Mouse (Mus musculus): Measurements from ENCODE around the gene Iah1.
A peak's percentile ranks its signal among the peaks of the same experiment; 100 is the strongest.

Gene Iah1

DNA sequence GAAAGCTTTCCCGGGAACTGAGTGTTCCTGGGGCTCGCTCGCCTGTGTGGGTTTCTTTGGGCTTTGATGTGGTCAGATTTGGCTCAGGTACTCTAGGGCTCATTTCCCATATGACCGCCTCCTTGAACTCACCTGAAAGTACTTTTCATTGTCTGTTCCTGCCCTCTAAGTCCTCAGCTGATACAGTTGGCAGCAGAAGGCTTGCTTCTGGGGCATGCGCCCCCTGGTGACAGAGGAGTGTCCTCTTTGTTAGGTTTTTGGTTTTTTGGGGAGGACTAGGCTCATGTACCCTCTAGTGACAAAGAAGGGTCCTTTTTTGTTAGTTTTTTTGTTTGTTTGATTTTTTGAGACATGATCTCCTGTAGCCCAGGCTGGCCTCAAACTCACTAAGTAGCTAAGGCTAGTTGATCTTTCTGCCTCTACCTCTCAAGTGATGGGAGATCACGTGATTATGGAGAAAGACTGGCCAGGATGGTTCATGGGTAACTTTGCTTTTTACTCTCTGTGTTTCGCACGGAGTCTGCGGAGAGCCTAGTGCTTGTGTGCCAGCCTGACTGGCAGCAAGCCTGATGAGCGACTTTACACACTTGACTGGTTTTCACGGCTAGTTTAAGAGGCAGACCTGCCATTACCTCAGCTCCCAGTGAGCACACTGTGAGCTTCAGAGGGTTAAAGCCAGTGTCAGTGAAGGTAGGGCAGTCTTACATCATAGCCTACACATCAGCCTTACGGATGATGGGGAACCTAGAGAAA, 2.1 kb downstream of the Iah1 start:
- peak; percentile 64 to 78 for DNase-seq (ENCODE audit: low read depth in 2 of 2, low spot score in 2 of 2)

GRCm38 (mm10) chr12:21320317-21320716, 4.1 kb downstream of the Iah1 start:
- no peak for DNase-seq (ENCODE audit: low read depth in 2 of 2, low spot score in 2 of 2)

- no peak for DNase-seq (ENCODE audit: low read depth in 2 of 2, low spot score in 2 of 2)
Observed at GRCm38 (mm10) chr12:21321170-21321569, 5.0 kb downstream of the Iah1 start.

- no peak for DNase-seq (ENCODE audit: low read depth in 2 of 2, low spot score in 2 of 2)
Observed at GRCm38 (mm10) chr12:21322296-21322695, 6.1 kb downstream of the Iah1 start.

DNA sequence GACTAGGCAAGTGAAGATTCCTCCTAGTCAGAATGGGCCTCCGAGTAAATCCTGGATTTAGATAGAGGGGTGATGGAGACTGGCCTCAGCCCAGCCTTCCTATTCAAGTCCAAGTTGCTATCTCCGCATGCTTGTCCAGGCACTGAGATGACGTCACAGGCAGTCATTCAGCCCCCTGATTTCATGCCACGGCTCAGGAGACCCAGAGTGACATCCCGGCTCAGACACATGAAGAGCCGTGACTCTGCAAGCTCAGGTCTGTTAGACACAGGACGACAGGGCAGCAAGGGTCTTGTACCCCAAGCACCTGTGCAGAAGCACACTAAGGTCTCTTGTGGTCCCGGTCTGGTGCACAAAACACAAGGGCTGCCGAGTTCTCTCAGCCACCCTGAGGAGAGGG, 6.7 kb downstream of the Iah1 start:
- DNase-seq (ENCODE audit: low read depth in 2 of 2, low spot score in 2 of 2): no peak

DNA sequence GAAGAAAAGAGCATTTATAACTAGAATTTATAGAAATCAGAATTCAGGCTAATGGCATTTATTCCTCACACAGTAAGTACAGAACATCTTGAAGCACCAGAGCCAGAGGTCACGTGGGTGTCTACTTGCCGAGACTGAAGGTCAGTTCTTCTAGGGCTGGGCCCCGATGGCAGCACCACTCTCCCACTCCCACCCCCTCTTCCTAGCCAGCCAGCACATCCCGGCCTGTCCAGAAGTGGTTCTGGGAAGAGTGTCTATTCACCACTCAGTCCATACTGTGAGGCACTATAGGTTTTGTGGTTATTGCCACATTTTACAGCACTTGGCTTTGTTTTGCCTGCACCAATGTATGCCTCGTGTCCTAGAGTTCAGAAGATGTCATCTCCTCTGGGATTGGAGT, 7.9 kb downstream of the Iah1 start:
- no peak for DNase-seq (ENCODE audit: low read depth in 2 of 2, low spot score in 2 of 2)

GRCm38 (mm10) chr12:21325266-21325665, 9.1 kb downstream of the Iah1 start:
- no peak for DNase-seq (ENCODE audit: low read depth in 2 of 2, low spot score in 2 of 2)

GRCm38 (mm10) chr12:21326325-21326724, 10.1 kb downstream of the Iah1 start:
- DNase-seq (ENCODE audit: low read depth in 2 of 2, low spot score in 2 of 2): no peak

GRCm38 (mm10) chr12:21329661-21330400, 13.6 kb downstream of the Iah1 start:
- no peak for DNase-seq (ENCODE audit: low read depth in 2 of 2, low spot score in 2 of 2)

GRCm38 (mm10) chr12:21330961-21331576, 14.9 kb downstream of the Iah1 start:
- no peak for DNase-seq (ENCODE audit: low read depth in 2 of 2, low spot score in 2 of 2)

DNA sequence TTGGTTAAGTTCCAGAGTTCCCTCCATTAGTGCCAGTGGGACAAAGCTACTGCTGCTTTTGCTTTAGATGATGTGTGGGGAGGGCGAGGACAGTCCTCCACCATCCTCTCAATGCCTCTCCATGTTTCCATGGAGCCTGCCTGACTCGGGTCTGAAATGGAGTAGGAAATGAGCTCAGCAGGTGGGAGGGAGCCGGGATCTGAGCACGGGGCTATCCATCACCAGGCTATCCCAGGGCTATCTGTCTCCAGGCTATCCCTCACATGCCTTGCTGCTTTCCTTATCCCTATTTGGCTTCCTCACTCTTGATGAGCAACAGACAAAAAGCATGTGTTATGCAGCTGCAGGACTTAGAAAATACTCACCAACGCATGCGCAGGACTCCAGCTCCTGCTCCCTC, 15.5 kb downstream of the Iah1 start:
- DNase-seq (ENCODE audit: low read depth in 2 of 2, low spot score in 2 of 2): no peak

DNA sequence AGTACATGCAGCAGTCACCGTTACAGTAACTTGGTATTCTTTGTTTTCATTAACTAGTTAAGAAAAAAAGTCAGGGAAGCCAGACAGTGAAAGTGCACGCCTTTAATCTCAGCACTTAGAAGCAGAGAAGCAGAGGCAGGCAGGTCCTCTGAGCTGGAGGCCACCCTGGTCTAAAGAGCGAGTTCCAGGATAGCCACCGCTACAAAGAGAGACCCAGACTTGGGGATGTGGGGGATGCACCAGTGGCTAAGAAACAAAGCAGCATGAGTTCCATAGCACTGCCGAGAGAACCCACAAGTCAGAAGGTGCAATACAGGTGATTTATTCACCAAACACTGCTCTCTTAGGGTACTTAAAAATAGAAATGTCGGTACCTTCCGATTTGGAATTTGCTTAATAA, 16.8 kb downstream of the Iah1 start:
- no peak for DNase-seq (ENCODE audit: low read depth in 2 of 2, low spot score in 2 of 2)

DNA sequence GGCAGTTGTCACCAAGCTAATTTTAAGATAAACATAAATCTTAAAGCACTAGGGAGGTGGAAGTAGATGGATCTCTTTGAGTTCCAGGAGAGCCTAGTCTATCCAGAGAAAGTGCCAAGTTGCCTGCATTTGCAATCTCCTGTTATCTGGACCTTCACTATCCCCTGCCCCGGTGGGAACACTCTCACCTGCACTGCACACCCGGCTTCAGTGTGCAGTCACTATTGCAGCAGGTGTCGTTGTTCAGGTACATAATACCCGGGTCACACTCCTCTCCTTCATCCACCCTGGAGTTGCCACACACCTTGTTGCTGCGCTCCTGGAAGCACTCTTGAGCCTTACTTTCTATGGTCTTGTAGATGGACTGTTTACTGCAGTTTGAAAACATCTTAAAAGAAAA, 17.6 kb downstream of the Iah1 start:
- no peak for DNase-seq (ENCODE audit: low read depth in 2 of 2, low spot score in 2 of 2)

DNA sequence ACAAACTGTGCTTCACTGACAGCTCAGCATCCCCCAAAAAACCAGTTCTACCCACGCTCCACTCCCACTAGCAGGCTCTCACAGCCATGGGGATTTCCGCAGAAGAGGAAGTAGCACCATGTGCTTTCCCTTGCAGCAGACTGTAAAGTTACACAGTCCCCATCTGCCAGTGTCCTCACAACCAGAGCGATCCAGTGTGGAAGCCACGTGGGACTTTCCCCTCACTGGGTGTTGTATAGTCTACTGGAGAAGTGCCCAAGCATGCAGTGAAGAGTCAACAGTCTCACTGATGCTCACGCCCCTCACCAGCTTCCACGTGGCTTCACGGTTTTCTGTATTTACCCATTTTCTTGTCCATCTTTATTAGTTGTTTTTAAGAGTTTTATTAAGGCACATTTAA, 19.7 kb downstream of the Iah1 start:
- DNase-seq (ENCODE audit: low read depth in 2 of 2, low spot score in 2 of 2): peak in 1 of 2 experiments; percentile 14

- no peak for DNase-seq (ENCODE audit: low read depth in 2 of 2, low spot score in 2 of 2)
Observed at GRCm38 (mm10) chr12:21337171-21337570, 21.0 kb downstream of the Iah1 start.

DNA sequence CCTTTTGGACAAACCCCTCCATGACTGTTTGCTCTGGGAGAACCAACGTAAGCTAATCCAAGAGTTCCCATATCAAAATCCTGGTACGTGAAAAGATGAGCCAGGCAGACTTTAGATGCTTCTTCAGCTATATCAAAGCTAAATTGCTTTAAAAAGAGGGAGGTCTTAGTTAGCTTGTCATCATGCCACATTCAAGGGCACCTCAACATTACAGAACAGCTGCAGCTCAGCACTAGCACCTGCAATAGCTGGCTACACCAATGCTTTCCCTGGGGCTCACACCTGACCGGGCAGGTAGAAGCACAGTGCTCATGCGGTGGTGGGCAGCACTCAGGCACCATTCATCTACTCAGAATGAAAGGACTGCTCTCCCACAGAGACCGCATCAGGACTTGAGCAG, 24.5 kb downstream of the Iah1 start:
- no peak for DNase-seq (ENCODE audit: low read depth in 2 of 2, low spot score in 2 of 2)

DNA sequence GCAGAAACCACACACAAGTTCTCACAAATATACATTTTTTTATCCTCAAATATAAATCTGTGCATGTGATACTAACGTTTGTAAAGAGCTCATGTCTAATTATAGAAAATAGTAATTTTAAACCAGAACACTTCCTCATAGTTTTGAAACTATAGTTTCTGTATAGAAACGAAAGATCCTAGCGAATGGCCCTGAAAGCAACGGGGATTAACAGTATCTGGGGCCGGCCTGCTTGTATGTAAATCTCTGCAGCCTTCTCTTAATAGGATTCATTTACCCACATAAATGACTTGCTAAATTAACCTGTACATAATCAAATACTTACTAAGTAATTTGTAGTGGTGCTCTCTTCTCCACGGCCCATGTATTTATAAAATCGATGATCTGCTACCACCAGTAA, 30.8 kb downstream of the Iah1 start:
- DNase-seq (ENCODE audit: low read depth in 2 of 2, low spot score in 2 of 2): no peak

DNA sequence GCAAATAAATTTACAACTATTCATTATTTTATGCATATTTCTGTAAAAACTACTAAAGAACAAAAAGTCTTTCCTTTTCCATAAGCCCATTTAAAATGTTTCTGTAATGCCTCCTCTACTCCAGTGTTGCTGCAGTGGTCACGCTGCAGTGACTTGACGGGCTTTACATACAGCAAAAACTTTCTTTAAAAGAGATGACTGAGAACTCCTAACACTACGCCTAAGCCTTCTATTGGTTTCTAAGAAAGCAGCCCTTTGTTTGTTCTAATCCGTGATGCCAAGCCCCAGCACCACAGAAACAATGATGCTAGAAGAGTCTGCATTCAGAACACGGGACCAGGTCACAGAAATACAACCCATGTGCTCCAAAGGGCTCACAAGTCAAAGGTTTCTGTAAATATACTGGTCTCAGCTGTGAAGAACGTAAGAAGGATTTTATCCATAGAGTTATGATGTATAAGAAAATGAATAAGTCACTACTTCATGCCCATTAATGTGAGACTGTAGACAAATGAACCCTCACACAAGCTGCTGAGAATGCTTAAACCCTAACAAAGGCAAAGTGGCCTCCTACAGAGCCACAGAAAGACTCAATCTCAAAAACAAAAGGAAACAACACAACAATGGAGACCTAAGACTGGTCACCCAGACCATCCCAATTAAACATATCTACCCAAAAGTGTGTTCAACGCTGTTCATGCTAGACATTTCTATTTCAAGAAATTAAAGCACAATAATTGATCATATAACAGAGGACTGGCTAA, 34.1 kb downstream of the Iah1 start:
- no peak for DNase-seq (ENCODE audit: low read depth in 2 of 2, low spot score in 2 of 2)

DNA sequence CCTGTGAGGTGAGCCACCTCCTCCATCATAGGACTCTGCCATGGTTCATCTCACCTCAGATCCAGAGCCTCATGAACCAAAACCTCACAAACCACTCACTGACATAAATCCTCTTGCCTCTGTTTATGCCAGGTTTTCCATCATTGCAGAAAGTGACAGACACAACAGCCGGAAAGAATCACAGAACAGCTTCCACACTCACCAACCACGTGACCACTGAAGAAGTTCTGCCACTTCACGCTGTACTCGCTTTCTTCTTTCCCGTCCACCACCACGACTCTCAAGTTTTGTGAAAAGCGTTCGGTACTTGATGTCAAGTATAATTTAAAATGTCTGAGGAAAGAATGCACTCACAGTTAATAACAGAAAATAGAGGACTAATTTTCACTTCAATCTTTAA, 37.5 kb downstream of the Iah1 start:
- DNase-seq (ENCODE audit: low read depth in 2 of 2, low spot score in 2 of 2): no peak

- DNase-seq (ENCODE audit: low read depth in 2 of 2, low spot score in 2 of 2): no peak
Observed at GRCm38 (mm10) chr12:21362686-21363085, 46.5 kb downstream of the Iah1 start.

- DNase-seq (ENCODE audit: low read depth in 2 of 2, low spot score in 2 of 2): no peak
Observed at GRCm38 (mm10) chr12:21363195-21363594, 47.0 kb downstream of the Iah1 start.

Measured in CD8-positive naive resting alpha-beta T cell, adult 2 months (primary cell).